Mouse (Mus musculus) CD4-positive, CD25-positive, alpha-beta regulatory T cell, adult 4 months (primary cell): ENCODE data around the gene Serpinf2. TPM values are rescaled to one million over a fixed set of nuclear protein-coding genes. Genes with fewer than 3 reads are reported as not detected.
"Not testable (repeated sequence)": the region's sequence is repeated elsewhere in the genome, so short reads cannot be mapped to it uniquely, and the experiment has no call there.

ENCODE experiments used
- ATAC-seq: one replicate; pipeline ENCODE4 v1.8.0; 2017
- polyA plus RNA-seq, 2 experiments: library from polyadenylated mRNA; unstranded; fragments of 100-300 nt; shearing (Covaris generic); gene quantifications; one replicate each; pipeline ENCODE4 v1.2.1; 2017

The Serpinf2 gene
- polyA plus RNA-seq, 2 experiments from 2014 or later, result 0.32 TPM; not detected in 1

DNA sequence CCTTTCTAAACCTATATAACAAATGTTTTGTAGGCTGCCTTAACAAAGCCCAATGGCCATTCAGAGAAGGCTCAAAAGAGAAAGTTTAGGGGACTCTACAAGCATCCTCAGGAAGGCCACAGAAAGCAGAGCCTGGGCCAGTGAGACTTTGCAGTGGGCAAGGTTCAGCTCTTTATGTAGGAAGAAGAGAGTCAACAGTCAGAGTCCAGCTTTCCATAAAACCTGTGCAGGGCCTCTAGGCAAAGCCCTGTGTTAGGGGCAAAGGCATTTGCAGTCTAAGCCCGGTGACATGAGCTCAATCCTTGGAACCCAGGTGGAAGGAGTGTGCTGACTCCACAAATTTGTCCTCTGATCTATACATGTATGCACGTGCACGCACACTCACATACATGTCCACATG lies 14.9 kb downstream of the Serpinf2 start:
- no peak for ATAC-seq

DNA sequence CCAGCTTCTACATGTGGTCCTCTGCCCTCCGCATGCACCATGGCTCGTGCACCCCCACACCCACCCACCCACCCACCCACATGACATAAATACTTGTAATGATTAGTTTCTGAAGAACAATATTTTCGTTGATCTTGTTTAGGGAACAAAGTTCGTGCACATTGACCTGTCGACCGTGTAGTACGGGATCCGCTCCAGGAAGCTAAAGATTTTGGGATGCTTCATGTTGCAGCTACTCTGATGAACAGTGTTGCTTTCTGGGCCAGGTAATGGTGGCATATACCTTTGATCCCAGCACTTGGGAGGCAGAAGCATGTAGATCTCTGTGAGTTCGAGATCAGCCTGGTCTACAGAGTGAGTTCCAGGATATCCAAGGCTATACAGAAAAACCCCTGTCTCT lies 15.4 kb downstream of the Serpinf2 start:
- no peak for ATAC-seq

GRCm38 (mm10) chr11:75423091-75423490 lies 16.3 kb downstream of the Serpinf2 start:
- no peak for ATAC-seq

GRCm38 (mm10) chr11:75422013-75422792 lies 17.2 kb downstream of the Serpinf2 start, which contains the start of gene Serpinf1:
Gene Serpinf1, minus strand, starts transcription at chr11:75422701.
- ATAC-seq, result no peak

DNA sequence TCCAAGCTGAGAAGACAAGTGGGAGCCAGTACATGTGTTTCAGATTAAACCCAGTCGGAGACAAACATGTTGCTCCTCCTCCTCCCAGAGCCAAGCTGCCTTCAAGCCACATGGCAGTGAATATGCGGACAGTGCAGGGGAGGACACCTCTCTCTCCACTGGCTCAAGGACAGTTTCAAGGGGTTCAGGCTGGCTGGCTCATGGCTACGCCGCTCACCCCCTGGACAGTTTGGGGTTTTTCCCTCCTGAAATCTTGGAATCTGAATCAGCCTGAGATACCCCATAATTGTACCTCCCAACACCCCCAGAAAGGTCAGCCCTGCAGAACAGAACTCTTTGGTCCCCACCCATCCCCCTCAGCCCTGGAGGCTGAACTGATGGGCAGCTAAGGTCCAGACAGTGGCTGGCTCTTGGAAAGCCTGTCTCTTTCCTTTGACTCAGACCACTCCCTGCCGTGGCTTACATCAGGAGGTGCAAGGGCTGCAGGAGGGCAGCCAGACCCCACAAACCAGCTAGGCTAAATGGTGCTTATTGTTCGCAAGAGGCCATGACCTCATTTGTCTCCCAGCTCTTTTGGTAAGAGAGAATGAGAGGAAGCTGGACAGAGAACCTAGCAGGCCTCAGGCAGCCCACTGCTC lies 17.9 kb downstream of the Serpinf2 start:
- ATAC-seq, result no peak

DNA sequence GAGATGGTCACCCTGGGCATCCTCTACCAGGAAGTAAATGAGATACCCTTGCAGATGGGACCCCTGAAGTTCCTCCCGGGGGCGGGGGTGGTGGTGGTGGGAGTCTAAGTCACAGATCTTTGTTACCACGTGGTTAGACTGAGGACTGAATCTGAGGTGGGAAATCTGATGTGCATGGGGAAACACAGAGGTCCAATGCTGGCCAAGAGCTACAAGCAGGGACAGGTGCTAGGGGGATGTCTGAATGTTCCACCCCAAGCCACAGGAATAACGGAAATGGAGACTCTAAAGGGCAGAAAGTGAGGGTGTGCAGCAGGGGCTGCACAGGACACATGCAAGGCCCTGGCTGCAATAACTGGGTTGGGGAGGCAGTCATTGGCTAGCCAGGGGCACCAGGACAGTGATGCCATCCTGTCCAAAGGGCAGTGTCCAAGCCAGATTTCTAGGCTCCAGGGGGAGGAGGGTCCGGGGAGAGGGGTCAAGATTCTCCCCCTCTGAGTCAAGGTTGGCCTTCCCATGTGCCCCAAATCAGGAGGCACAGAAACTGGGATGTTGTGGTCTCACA lies 18.5 kb downstream of the Serpinf2 start:
- no peak for ATAC-seq

DNA sequence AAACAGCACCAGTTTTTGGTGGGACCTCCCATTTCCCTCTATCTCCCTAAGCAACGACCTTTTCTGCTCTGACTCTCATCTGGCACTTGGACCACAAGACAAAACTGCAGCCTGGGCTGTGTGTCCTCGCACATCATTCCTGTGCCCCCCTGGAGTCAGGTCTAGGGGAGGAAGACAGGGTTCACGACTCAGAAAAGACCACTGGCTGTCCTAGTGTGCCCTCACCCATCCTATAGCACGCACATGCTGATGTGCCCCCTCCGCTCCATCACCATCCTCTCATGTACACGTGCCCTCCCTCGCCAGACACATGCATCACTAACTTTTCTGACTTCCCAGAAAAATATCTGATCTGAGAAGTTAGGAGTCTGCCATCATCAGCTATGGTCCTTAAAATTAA lies 19.4 kb downstream of the Serpinf2 start:
- no peak for ATAC-seq

- ATAC-seq, result no peak
These were observed 23.4 kb downstream of the Serpinf2 start for GRCm38 (mm10) chr11:75415994-75416393.

DNA sequence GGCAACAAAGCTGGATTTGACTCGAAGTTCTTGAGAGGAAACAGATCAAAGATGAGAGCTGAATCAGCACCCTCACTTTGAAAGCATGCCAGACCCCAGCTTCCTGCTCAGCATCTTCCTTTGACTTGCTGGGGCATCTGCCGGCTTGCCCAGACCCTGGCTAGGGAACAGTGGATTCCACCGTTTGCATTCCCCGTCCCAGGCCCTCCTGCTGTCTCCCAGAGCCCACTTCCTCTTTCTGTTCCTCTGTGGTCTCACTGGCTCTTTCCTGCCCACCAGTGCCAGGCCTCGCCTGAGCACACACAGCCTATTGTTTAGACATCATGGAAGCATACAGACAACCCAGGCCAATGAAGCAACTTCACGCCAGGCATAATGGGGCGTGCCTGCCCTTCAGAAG lies 24.3 kb downstream of the Serpinf2 start:
- peak; percentile 45 for ATAC-seq

DNA sequence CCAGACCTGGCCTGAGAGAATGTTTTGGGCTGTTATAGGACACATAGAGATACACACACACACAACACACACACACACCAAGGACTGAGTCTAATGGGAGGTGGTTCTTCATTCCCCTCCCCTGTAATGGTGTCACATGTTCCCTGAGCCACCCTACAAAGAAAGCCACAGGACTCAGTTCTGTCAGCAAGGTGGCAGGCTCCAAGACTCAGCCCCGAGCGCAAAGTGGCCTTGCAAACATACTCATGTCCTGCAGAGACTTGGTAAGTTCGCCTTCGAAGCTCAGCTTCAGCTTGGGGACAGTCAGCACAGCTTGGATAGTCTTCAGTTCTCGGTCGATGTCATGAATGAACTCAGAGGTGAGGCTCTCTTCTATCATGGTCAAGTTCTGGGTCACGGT lies 28.8 kb downstream of the Serpinf2 start:
- no peak for ATAC-seq

- peak; percentile 61 for ATAC-seq
These were observed 29.5 kb downstream of the Serpinf2 start for GRCm38 (mm10) chr11:75409679-75410575.

GRCm38 (mm10) chr11:75406865-75407264 lies 32.5 kb downstream of the Serpinf2 start:
- ATAC-seq, result no peak

DNA sequence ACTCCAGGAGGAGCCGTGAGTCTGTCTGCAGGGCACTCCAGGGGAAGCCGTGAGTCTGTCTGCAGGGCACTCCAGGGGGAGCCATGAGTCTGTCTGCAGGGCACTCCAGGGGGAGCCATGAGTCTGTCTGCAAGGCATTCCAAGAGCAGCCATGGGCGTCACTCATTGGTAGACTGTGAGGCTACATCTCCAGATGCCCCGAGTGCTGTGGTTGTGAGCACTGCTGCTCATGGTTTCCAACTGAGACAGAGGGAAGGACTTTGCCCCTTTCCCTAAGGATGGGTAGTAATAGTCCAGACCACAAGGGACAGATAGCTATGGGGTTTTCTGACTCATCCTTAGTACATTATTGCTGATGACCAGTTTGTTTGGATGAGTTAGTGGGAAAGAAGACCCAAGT lies 33.3 kb downstream of the Serpinf2 start:
- ATAC-seq, result no peak

DNA sequence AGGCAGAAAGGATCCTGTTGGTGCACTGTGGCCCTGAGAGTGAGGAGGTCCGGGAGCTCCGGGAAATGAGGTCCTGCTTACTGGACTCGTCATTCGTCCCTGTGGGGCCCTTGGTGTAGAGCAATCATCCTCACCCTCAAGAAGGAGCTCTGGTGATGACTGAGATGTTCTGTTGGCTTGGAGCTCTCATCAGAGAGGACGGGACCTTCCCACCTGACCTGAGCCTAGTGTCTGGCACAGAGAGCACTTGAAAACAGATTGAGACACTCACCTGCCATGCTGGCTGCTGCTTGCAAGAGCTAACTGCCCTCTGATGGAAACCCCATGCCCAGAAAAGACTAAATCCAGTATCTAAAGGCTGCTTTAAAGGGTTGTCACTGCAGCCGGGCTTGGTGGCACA lies 34.6 kb downstream of the Serpinf2 start:
- no peak for ATAC-seq

DNA sequence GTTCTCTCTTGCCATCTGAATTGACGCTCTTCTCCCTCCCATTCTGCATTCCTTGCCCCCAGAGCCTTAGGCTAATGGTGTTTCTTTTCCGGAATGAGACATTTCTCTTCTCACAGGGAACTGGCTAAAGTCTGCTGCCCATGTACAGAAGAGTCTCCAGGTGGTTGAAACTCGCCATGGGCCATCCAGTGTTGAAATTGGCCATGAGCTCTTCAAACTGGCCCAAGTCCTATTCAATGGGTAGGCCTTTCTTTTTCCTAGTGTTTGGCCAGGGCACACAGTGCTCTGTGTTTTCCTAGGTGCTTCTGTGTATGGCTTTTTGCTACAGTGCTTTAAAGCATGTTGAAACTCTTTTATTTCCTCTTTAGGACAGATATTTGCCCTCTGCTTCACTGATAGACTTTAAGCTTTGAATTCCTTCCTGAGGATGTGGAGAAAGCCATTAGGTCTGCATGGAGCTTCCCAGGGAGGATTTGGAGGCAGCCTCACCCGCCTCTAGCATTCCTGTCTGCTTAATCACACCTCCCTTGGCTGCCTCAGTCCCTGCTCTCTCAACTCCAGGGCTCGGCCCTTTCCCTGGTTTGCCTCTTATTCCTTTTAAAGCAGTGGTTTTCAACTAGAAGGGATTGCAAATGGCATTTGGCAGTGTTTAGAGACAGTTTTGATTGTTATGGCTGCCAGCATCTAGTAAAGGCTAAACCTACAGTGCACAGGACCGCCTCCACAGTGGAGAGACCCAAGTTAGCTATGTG lies 35.9 kb downstream of the Serpinf2 start:
- ATAC-seq, result no peak

GRCm38 (mm10) chr11:75402271-75402690 lies 37.1 kb downstream of the Serpinf2 start:
- ATAC-seq, result peak; percentile 56

DNA sequence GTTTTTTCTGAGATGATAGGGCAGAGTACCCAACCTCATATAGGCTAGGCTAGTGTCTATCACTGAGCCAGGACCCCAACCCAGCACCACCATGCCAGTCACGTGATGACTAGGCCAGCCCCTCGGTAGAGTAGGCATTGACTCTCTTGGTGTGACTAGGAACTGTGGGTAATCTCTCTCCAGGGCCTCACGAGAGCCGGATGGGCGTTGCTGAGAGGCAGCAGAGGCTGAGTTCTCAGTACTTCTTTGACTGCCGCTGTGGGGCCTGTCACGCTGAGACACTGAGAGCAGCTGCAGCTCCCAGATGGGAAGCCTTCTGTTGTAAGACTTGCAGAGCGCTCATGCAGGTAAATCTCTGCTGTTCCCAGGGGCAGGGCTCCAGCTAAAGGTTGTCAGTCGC lies 39.3 kb downstream of the Serpinf2 start:
- no peak for ATAC-seq

- ATAC-seq, result no peak
These were observed 40.0 kb downstream of the Serpinf2 start for GRCm38 (mm10) chr11:75399411-75399841.

DNA sequence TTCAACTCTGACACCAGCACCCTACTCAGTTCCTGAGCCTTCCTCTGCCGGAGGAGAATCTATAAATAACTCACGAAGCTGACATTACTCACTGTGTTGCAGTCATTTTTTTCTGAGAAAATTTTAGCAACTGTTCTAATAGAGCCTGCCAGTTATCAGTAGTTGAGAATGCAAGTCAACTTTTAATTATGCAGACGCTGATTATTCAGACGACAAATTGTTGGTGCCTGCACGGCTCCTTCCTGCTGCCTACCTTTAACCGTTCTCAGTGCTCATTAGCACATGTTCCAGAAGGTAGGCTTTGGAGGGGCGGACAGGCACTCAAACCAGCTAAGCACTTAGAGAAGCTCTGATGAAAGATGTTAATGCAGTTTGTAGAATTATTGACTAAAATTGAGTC lies 41.9 kb downstream of the Serpinf2 start:
- no peak for ATAC-seq

DNA sequence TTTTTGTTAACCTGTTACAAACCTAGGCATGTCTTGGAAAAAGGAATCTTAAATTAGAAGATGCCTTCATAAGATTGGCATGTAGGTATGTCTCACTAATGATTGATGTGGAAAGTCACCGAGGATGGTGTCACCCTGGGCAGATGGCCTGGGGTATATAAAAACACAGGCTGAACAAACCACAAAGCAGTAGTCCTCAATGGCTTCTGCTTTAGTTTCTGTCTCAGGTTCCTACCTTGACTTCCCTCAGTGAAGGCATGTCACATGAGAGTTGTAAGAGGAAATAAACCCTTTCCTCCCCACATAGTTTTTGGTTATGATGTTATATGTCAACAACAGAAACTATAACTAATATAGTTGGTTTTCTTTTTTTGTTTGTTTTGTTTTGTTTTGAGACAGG lies 43.8 kb downstream of the Serpinf2 start:
- ATAC-seq, result no peak

DNA sequence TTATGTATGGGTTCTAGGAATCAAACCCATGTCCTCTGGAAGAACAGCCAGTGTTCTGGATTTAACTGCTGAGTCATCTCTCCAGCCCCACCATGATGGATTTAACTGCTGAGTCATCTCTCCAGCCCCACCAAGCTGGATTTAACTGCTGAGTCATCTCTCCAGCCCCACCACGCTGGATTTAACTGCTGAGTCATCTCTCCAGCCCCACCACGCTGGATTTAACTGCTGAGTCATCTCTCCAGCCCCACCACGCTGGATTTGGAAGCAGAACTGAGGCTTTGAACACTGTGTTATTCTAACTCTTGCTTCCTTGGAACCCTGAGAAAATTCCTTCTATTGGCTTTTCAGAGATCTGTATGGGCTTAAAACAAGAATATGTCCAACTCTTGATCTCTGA lies 55.9 kb downstream of the Serpinf2 start:
- not testable (repeated sequence) for ATAC-seq
